Mouse (Mus musculus) limb, embryonic 11.5 days (tissue): ENCODE results near the gene Hmgb2. TPM values are rescaled to one million over a fixed set of nuclear protein-coding genes. Genes with fewer than 3 reads are reported as not detected.
A peak's percentile ranks its signal among the peaks of the same experiment; 100 is the strongest.

Source experiments
- ATAC-seq: fragments of 200-750 bp; cut with Nextera tagmentation; 2 replicates; pipeline ENCODE4 v1.8.0; 2017; ENCODE audit warnings: low read depth; ENCODE audit not compliant: insufficient number of reproducible peaks, low FRiP score, low TSS enrichment
- DNase-seq: peaks from one replicate; pipeline ENCODE4 v3.0.0-alpha.2; 2015; ENCODE audit warnings: low spot score
- H3K27ac ChIP-seq: fragments of 300-500 bp; sonication (generic); replicated peaks from 2 replicates; pipeline ENCODE4 v1.5.1; 2014; ENCODE audit warnings: low read depth, mild to moderate bottlenecking, low read length
- H3K27me3 ChIP-seq: fragments of 300-500 bp; sonication (generic); 2 replicates; pipeline ENCODE4 v1.6.1; 2014; ENCODE audit warnings: mild to moderate bottlenecking, low read length, mixed read lengths; ENCODE audit not compliant: control insufficient read depth, insufficient read depth
- H3K36me3 ChIP-seq: fragments of 300-500 bp; sonication (generic); 2 replicates; pipeline ENCODE4 v1.6.1; 2014; ENCODE audit warnings: mild to moderate bottlenecking, low read length, moderate library complexity, mixed read lengths; ENCODE audit not compliant: control insufficient read depth, insufficient read depth
- H3K4me1 ChIP-seq: fragments of 300-500 bp; sonication (generic); 2 replicates; pipeline ENCODE4 v1.6.1; 2014; ENCODE audit warnings: low read length, mixed read lengths; ENCODE audit not compliant: control insufficient read depth, insufficient read depth
- H3K4me2 ChIP-seq: fragments of 300-500 bp; sonication (generic); 2 replicates; pipeline ENCODE4 v1.6.1; 2014; ENCODE audit warnings: low read depth, mild to moderate bottlenecking, moderate library complexity; ENCODE audit not compliant: severe bottlenecking
- H3K4me3 ChIP-seq: fragments of 300-500 bp; sonication (generic); 2 replicates; pipeline ENCODE4 v1.5.1; 2014; ENCODE audit warnings: low read depth, low read length
- H3K9ac ChIP-seq: fragments of 300-500 bp; sonication (generic); 2 replicates; pipeline ENCODE4 v1.6.1; 2014; ENCODE audit warnings: mild to moderate bottlenecking, low read length
- H3K9me3 ChIP-seq: fragments of 300-500 bp; sonication (generic); 2 replicates; pipeline ENCODE4 v1.6.1; 2016; ENCODE audit warnings: low read length; ENCODE audit not compliant: control insufficient read depth
- WGBS: fragments of 180-500 bp; shearing (Covaris S2); extraction: QIAGEN DNeasy Blood & Tissue Kit; methylation state at CpG from one replicate; pipeline ENCODE4 v1.1.7; 2014; 5-methylcytosine and 5-hydroxymethylcytosine counted together
- polyA plus RNA-seq: library from polyadenylated mRNA; unstranded; fragments of >200 nt; fragmentation: Nextera tagmentation; extraction: Ambion mirVana; gene quantifications from 2 replicates; pipeline ENCODE4 v1.2.1, GENCODE M21; 2014

Gene Hmgb2
- polyA plus RNA-seq, 1 experiment from 2014 or later, result 597 TPM

DNA sequence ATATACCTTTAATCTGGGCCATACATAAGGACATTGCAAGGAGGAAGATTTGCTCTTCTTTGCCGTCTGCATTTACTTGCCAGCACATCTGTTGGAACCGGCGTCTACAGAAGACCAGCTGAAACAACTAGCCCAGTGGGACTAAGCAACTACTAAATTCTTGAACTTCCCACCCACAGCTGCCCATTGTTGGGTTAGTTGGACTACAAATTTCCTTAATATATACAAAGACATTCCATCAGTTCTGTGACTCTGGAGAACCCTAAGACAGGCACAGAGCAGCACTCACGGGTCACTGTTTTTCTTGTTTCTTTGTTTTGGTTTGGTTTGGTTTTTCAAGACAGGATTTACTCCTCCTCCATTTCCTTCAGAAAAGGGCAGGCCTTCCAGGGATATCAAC lies 31.1 kb upstream of the Hmgb2 start:
- H3K27ac ChIP-seq, result no peak overlapping the region
- ATAC-seq, result no peak
- no peak overlapping the region for H3K9ac ChIP-seq
- peaks cover 4% of the 10 kb centered on the region; the same call in 1 of the 2 replicates for H3K4me1 ChIP-seq
- WGBS, result 92% methylated on average over 4 of the region's 4 CpGs
- peaks cover 11% of the 10 kb centered on the region for H3K36me3 ChIP-seq
- no peak overlapping the region for H3K4me3 ChIP-seq
- H3K9me3 ChIP-seq, result no peaks in the 10 kb centered on the region
- H3K27me3 ChIP-seq, result no peaks in the 10 kb centered on the region
- no peak for DNase-seq
- H3K4me2 ChIP-seq, result no peak overlapping the region

DNA sequence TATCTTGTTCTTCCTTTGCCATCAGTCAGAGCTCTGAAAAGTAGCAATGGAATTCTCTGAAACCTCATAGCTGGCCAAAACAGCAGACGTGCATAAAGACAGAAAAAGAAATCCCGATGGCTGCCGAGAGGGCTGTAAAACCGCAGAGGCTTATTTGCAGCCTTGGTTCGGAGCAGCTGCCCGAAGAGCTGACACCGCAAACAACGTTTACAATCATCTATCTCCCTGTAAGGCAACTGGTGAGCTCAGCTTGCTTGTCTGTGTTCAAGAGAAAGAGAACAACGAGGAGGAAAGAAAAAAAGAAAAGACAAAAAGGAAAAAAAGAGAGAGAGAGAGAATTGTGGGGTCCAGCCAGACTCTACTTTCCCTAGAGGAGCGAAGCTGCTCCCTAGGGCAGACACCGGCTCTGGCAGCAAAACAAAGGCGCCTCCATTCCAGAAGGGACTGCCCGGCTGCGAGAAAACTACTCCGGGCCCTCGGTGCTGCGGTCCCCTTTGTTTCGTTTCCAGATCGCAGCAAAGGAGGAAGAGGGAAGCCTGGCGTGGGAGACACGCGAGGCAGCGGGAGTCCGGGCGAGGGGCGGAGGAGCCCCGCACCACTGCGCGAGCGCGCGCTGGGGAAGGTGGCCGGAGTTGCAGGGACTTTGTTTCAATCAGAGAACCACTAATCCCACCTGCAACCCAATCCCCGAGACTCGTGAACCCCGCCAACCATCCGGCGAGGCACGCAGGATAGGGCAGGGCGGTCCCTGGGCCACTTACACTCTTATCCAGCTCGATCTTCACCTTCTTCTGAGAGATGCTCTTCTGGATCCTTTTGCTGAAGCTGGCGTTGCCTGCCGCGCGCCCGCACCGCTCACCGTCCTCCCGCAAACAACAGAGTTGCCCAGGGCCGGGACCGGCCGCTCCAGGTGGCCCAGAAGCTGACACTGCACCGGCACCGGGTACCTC lies 24.9 kb upstream of the Hmgb2 start:
- H3K4me1 ChIP-seq, result peaks cover 5% of the 10 kb centered on the region; the same call in 1 of the 2 replicates
- no peaks in the 10 kb centered on the region for H3K9me3 ChIP-seq
- H3K4me2 ChIP-seq, result peak overlapping the region; percentile 70
- DNase-seq (peak; percentile 79), ATAC-seq (peak; percentile 76)
- H3K27ac ChIP-seq, result peak overlapping the region; percentile 93
- under 1% methylated on average over 54 of the region's 54 CpGs for WGBS
- peak overlapping the region; percentile 95 for H3K4me3 ChIP-seq
- peaks cover 8% of the 10 kb centered on the region for H3K36me3 ChIP-seq
- peak overlapping the region; percentile 90 for H3K9ac ChIP-seq
- no peaks in the 10 kb centered on the region for H3K27me3 ChIP-seq

DNA sequence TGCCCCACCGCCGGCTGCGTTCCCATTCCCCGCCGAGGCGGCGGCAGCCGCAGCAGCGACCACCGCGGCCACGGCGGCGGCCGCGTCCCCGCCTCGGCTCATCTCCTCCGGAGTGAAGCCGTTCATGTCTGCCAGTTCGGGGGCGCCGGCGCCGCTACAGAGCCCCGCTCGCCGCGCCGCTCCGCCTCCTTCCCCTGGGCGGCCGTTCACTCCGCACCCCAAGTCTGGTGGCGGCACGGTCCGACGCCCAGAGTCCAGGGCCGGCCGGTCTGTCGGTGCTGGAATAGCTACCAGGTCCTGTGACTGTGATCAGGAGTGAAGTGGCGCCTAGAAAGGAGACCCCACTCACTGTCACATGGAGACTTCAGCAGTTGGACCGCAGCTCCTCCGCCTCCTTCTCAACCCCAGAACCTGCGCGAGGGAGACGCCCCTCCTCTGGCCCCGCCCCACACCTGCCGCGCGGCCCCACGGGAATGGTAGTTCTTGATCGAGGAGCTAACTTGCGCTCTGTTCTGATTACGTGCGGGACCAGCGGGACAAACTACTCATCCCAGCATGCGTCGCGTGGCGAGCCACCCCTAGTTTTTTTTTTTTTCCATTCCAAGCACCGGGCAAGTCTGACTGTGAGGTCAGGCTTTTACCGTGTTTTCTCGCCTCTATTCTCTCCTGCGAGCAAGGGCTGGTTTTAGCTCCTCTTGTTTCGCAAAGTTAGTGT lies 24.1 kb upstream of the Hmgb2 start, which contains the start of gene Sap30:
Gene Sap30 (minus strand): TSS at position 420 of the 715 bp plus-strand sequence.
- DNase-seq, result peak; percentile 100
- Histone ChIP-seq H3K9ac (peak within 1 kb of the TSS; percentile 90), H3K9me3 (no peaks in the 10 kb centered on the region), H3K36me3 (peaks cover 2% of the 10 kb centered on the region; the same call in 1 of the 2 replicates), H3K4me2 (peak within 1 kb of the TSS; percentile 70), H3K27ac (peak within 1 kb of the TSS; percentile 93), H3K27me3 (no peaks in the 10 kb centered on the region), H3K4me3 (peak within 1 kb of the TSS; percentile 95), H3K4me1 (peaks cover 5% of the 10 kb centered on the region; the same call in 1 of the 2 replicates)
- WGBS, result under 1% methylated on average over 64 of the region's 66 CpGs
- ATAC-seq, result peak; percentile 97

DNA sequence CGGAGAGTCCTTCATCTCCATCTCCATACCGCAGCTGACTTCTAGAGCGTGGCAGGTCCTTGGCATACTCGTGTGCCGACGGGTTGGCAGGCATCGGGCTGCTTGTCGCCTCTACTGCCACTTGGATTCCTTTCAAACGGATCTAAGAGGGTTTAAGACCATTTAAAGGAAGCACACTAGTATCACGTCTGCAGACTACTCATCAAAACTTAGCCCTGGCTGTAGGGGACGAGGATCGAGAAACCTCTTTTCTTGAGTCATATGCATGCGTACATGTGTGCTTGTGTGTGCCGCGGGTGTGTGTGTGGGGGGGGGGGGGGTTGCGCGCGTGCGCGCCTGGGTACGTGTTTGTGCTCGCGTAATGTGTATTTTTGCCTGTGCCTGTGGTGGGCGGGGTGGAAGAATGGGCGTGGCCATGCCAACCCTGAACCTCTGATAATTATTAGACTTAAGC lies 23.4 kb upstream of the Hmgb2 start:
- ATAC-seq (peak; percentile 28; the same call in 1 of the 2 replicates), DNase-seq (peak; percentile 71)
- no peaks in the 10 kb centered on the region for H3K9me3 ChIP-seq
- peaks cover 5% of the 10 kb centered on the region; the same call in 1 of the 2 replicates for H3K4me1 ChIP-seq
- H3K4me3 ChIP-seq, result peak overlapping the region; percentile 95
- H3K27ac ChIP-seq, result peak overlapping the region; percentile 68; the same call in 1 of the 2 replicates
- peak overlapping the region; percentile 43; the same call in 1 of the 2 replicates for H3K9ac ChIP-seq
- WGBS, result under 1% methylated on average over 25 of the region's 25 CpGs
- no peaks in the 10 kb centered on the region for H3K27me3 ChIP-seq
- 0 out of 2 replicates have a peak, but pooled peaks cover 2% of the 10 kb centered on the region for H3K36me3 ChIP-seq
- peak overlapping the region; percentile 70 for H3K4me2 ChIP-seq

DNA sequence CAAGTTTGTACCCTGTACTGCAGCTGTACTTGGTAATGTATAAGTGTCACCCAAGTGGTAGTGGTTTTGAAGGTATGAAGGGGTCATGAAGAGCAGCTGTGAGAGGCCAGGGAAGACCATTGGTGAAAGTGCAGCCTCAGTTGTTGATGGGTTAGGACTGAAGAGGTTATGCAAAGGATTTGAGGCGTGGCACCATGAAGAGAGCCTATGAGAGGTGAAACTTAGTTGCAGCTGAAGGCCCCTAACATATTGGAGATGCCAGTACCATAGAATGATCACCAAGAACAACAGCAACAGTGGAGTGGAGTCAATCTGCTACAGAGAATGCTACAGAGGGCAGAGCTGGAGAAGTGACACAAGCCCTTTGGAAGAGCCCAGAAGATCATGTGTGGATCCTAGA lies 22.3 kb upstream of the Hmgb2 start:
- Histone ChIP-seq H3K9me3 (no peaks in the 10 kb centered on the region), H3K4me3 (no peak overlapping the region), H3K27ac (no peak overlapping the region), H3K9ac (no peak overlapping the region), H3K4me2 (no peak overlapping the region), H3K36me3 (0 out of 2 replicates have a peak, but pooled peaks cover 2% of the 10 kb centered on the region), H3K4me1 (peaks cover 5% of the 10 kb centered on the region; the same call in 1 of the 2 replicates), H3K27me3 (no peaks in the 10 kb centered on the region)
- ATAC-seq (no peak), DNase-seq (no peak)
- WGBS, result 91% methylated on average over 1 of the region's 1 CpGs

DNA sequence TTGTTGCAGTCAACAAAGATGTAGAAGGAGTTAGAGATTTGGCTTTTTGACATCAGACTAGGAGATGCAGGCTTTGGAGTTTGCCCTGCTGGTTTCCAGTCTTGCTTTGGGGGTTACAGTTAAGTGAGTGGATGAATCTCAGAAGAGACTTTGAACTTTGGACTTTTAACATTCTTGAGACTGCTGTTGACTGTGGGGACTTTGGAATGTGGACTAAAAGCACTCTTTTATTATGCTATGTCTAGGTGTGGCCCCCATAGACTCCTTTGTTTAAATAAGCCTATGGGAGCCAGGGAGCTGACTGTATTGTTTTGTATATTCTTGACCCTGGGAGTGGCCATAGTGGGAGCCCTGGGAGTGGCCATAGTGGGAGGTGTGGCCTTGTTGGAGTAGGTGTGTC lies 21.8 kb upstream of the Hmgb2 start:
- Histone ChIP-seq H3K4me3 (no peak overlapping the region), H3K9ac (no peak overlapping the region), H3K9me3 (no peaks in the 10 kb centered on the region), H3K4me1 (peaks cover 5% of the 10 kb centered on the region; the same call in 1 of the 2 replicates), H3K4me2 (no peak overlapping the region), H3K27me3 (no peaks in the 10 kb centered on the region), H3K27ac (no peak overlapping the region), H3K36me3 (0 out of 2 replicates have a peak, but pooled peaks cover 2% of the 10 kb centered on the region)
- DNase-seq (no peak), ATAC-seq (no peak)

DNA sequence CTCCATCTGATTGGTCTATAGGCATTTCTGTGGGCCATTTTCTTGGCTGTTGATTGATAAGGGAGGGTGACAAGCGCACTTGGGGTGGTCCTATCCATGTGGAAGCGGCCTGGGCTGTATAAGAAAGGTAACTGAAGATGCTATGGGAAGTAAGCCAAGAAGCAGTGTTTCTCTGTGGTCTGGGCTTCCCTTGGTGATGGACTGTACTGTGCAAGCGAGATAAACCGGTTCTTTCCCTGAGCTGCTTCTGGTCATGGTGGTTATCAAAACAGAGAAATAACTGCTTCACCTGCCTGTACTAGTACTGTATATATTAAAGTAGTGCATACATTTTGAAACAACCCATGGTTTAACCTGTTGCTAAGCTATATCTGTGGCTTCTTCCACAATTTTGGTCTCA lies 19.8 kb upstream of the Hmgb2 start:
- Histone ChIP-seq H3K9ac (no peak overlapping the region), H3K36me3 (no peaks in the 10 kb centered on the region), H3K9me3 (no peaks in the 10 kb centered on the region), H3K4me3 (no peak overlapping the region), H3K4me2 (no peak overlapping the region), H3K4me1 (no peaks in the 10 kb centered on the region), H3K27ac (no peak overlapping the region), H3K27me3 (no peaks in the 10 kb centered on the region)
- 91% methylated on average over 4 of the region's 4 CpGs for WGBS
- DNase-seq (peak; percentile 13), ATAC-seq (no peak)

DNA sequence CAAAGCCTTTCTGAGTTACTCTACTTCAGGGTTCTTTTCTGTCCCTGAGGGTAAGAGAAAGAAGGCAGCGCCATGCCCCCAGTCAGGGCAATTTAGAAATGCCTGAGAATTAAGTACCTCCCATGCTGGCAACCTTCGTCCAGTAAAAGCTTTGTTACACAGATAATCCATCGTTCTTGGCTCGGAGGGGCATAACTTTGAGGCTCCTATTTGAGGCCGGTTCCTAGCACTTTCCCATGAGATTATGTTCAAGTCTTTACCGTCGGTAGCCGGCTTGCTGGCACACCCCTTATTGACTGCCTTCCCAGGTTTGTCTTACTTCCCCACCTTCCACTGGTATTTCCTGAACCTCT lies 13.2 kb upstream of the Hmgb2 start:
- no peaks in the 10 kb centered on the region for H3K36me3 ChIP-seq
- ATAC-seq (no peak), DNase-seq (peak; percentile 18)
- no peak overlapping the region for H3K9ac ChIP-seq
- H3K4me2 ChIP-seq, result no peak overlapping the region
- H3K4me1 ChIP-seq, result no peaks in the 10 kb centered on the region
- H3K27ac ChIP-seq, result no peak overlapping the region
- H3K27me3 ChIP-seq, result no peaks in the 10 kb centered on the region
- no peaks in the 10 kb centered on the region for H3K9me3 ChIP-seq
- WGBS, result 82% methylated on average over 8 of the region's 8 CpGs
- no peak overlapping the region for H3K4me3 ChIP-seq
